Mouse (Mus musculus) embryo, embryonic 9.5 days (tissue): Measurements from ENCODE around the gene Xdh.
"Not testable (repeated sequence)": the region's sequence is repeated elsewhere in the genome, so short reads cannot be mapped to it uniquely, and the experiment has no call there.

Experiments
- DNase-seq: peaks from one replicate; pipeline ENCODE4 v3.0.0-alpha.2; 2017; ENCODE audit errors: extremely low spot score

The Xdh gene

GRCm38 (mm10) chr17:73881295-73881694 is 68.7 kb downstream of the Xdh start:
- no peak for DNase-seq

- no peak for DNase-seq
Measured at GRCm38 (mm10) chr17:73880286-73880685, 69.7 kb downstream of the Xdh start.

GRCm38 (mm10) chr17:73879262-73879916 is 70.6 kb downstream of the Xdh start:
- DNase-seq: no peak

- DNase-seq: no peak
Measured at GRCm38 (mm10) chr17:73875674-73876073, 74.3 kb downstream of the Xdh start.

GRCm38 (mm10) chr17:73875268-73875667 is 74.7 kb downstream of the Xdh start:
- no peak for DNase-seq

- no peak for DNase-seq
Measured at GRCm38 (mm10) chr17:73870956-73871605, 78.9 kb downstream of the Xdh start.

GRCm38 (mm10) chr17:73869008-73869685 is 80.8 kb downstream of the Xdh start:
- DNase-seq: no peak

GRCm38 (mm10) chr17:73853717-73854116 is 96.3 kb downstream of the Xdh start:
- DNase-seq: no peak

GRCm38 (mm10) chr17:73853041-73853440 is 97.0 kb downstream of the Xdh start:
- no peak for DNase-seq

- no peak for DNase-seq
Measured at GRCm38 (mm10) chr17:73847399-73847798, 102.6 kb downstream of the Xdh start.

GRCm38 (mm10) chr17:73845632-73846031 is 104.4 kb downstream of the Xdh start:
- DNase-seq: no peak

- no peak for DNase-seq
Measured at GRCm38 (mm10) chr17:73842963-73843362, 107.0 kb downstream of the Xdh start.

GRCm38 (mm10) chr17:73839876-73840275 is 110.1 kb downstream of the Xdh start:
- DNase-seq: not testable (repeated sequence)

- DNase-seq: no peak
Measured at GRCm38 (mm10) chr17:73839086-73839835, 110.7 kb downstream of the Xdh start.

GRCm38 (mm10) chr17:73837244-73837643 is 112.8 kb downstream of the Xdh start:
- DNase-seq: no peak

GRCm38 (mm10) chr17:73836601-73837000 is 113.4 kb downstream of the Xdh start:
- DNase-seq: no peak
